In genomic region chr9:120577706-120578405, GRCm38 (mm10) we compare ENCODE assay signal across 8 mouse cellular contexts. TPM values are rescaled to one million over a fixed set of nuclear protein-coding genes. Genes with fewer than 3 reads are reported as not detected.
A peak's percentile ranks its signal among the peaks of the same experiment; 100 is the strongest.
DNase-seq lines count a peak whose midpoint lies in the region; ATAC-seq and TF ChIP-seq lines count a peak whose summit lies in the region.
"Had no signal": no experiment of that assay in that cellular context is flagged by ENCODE, and none has a peak within 500 bp of the region (broad histone marks: within the 10 kb centered on the region; RNA-seq: fewer than 3 reads in every experiment).

No protein-coding gene starts in this region.

- no peak for DNase-seq in forebrain, embryonic 11.5 days (ENCODE audit: low spot score)
- DNase-seq in limb, embryonic 14.5 days (ENCODE audit: low spot score): no peak
- DNase-seq in splenic B cell, adult 2 months (ENCODE audit: low read depth, low spot score): peak; percentile 59
- no peak for DNase-seq in layer of hippocampus, adult 9-10 months (ENCODE audit: low spot score)

- H3K4me3 ChIP-seq in megakaryocyte, embryonic 14.5 days (replicated peaks): peak overlapping the region; percentile 98
- peak overlapping the region; percentile 57 for H3K4me3 ChIP-seq in forebrain, embryonic 11.5 days (ENCODE audit: low read depth, low read length)
- H3K4me3 ChIP-seq in limb, embryonic 14.5 days (replicated peaks; ENCODE audit: low read length): peak overlapping the region; percentile 70

- WGBS in forebrain, embryonic 11.5 days: 58% methylated on average over 12 of the region's 12 CpGs
- 56% methylated on average over 12 of the region's 12 CpGs for WGBS in limb, embryonic 14.5 days

- peak overlapping the region; percentile 80 for H3K4me2 ChIP-seq in forebrain, embryonic 11.5 days (ENCODE audit: low read depth, low read length, severe bottlenecking)
- H3K4me2 ChIP-seq in limb, embryonic 14.5 days (replicated peaks; ENCODE audit: low read depth, low read length, severe bottlenecking): peak overlapping the region; percentile 85

- H3K9me3 ChIP-seq in megakaryocyte, embryonic 14.5 days: no peaks in the 10 kb centered on the region
- H3K9me3 ChIP-seq in forebrain, embryonic 11.5 days (ENCODE audit: control insufficient read depth, low read length): no peaks in the 10 kb centered on the region
- no peaks in the 10 kb centered on the region for H3K9me3 ChIP-seq in limb, embryonic 14.5 days (ENCODE audit: control insufficient read depth, low read length)

- no peak for ATAC-seq in megakaryocyte, adult 5-6 weeks (ENCODE audit: poor library complexity, severe bottlenecking)
- ATAC-seq in forebrain, embryonic 11.5 days (replicated peaks; ENCODE audit: low FRiP score): no peak
- ATAC-seq in limb, embryonic 14.5 days (ENCODE audit: low FRiP score, low read depth): no peak
- no peak; the same call in 1 of the 2 replicates for ATAC-seq in granulocyte monocyte progenitor cell, adult 5-6 weeks (replicated peaks; ENCODE audit: poor library complexity, severe bottlenecking)

- H3K27ac ChIP-seq in forebrain, embryonic 11.5 days (ENCODE audit: low read depth, low read length): no peak overlapping the region
- H3K27ac ChIP-seq in limb, embryonic 14.5 days (replicated peaks; ENCODE audit: low read depth, low read length): peak overlapping the region; percentile 52; the same call in 1 of the 2 replicates

- H3K9ac ChIP-seq in forebrain, embryonic 11.5 days (ENCODE audit: low read length): peak overlapping the region; percentile 71
- peak overlapping the region; percentile 86 for H3K9ac ChIP-seq in limb, embryonic 14.5 days (ENCODE audit: low read depth, low read length, severe bottlenecking)

- H3K36me3 ChIP-seq in megakaryocyte, embryonic 14.5 days (replicated peaks; ENCODE audit: low read length): peaks cover 32% of the 10 kb centered on the region
- peaks cover 27% of the 10 kb centered on the region for H3K36me3 ChIP-seq in forebrain, embryonic 11.5 days (ENCODE audit: control insufficient read depth, insufficient read depth, low read length)
- peaks cover 34% of the 10 kb centered on the region for H3K36me3 ChIP-seq in limb, embryonic 14.5 days (ENCODE audit: control insufficient read depth, insufficient read depth, low read length)
- H3K36me3 ChIP-seq in splenic B cell, adult 2 months (ENCODE audit: control insufficient read depth, insufficient read depth, low read length, poor library complexity, severe bottlenecking): peaks cover 4% of the 10 kb centered on the region

- H3K27me3 ChIP-seq in megakaryocyte, embryonic 14.5 days (replicated peaks): no peaks in the 10 kb centered on the region
- no peaks in the 10 kb centered on the region for H3K27me3 ChIP-seq in forebrain, embryonic 11.5 days (ENCODE audit: control insufficient read depth, insufficient read depth, low read length)
- no peaks in the 10 kb centered on the region for H3K27me3 ChIP-seq in limb, embryonic 14.5 days (ENCODE audit: control insufficient read depth, insufficient read depth, low read length)
- no peaks in the 10 kb centered on the region for H3K27me3 ChIP-seq in splenic B cell, adult 2 months (ENCODE audit: control insufficient read depth, insufficient read depth, low read length, poor library complexity, severe bottlenecking)

- no peak for TF ChIP-seq POLR2A in limb, embryonic 14.5 days (IDR thresholded peaks at IDR 0.05; ENCODE audit: borderline replicate concordance, extremely low read depth, insufficient read depth, insufficient read length)

- peaks cover 75% of the 10 kb centered on the region for H3K4me1 ChIP-seq in megakaryocyte, embryonic 14.5 days
- peaks cover 12% of the 10 kb centered on the region; the same call in 1 of the 2 replicates for H3K4me1 ChIP-seq in forebrain, embryonic 11.5 days (replicated peaks; ENCODE audit: control insufficient read depth, insufficient read depth, low read length)
- H3K4me1 ChIP-seq in limb, embryonic 14.5 days (ENCODE audit: control insufficient read depth, insufficient read depth, low read length): peaks cover 11% of the 10 kb centered on the region; the same call in 1 of the 2 replicates

RNA-seq across cellular contexts. Expression of gene Rpl14, which starts 6.6 kb away (rescaled TPM):
- 714 and 1,504 TPM in 2 replicates for polyA plus RNA-seq in megakaryocyte, embryonic 14.5 days (2012; ENCODE audit: insufficient read depth, low replicate concordance)
- 936 and 951 TPM in 2 replicates for total RNA-seq in megakaryocyte, adult 5-6 weeks (2015)
- 1,220 and 1,324 TPM in 2 replicates for total RNA-seq in megakaryocyte, adult 5-6 weeks (2017)
- 772 and 838 TPM in 2 replicates for polyA plus RNA-seq in forebrain, embryonic 11.5 days (2014; fragmentation: Nextera tagmentation; extraction: Ambion mirVana)
- 604 and 1,322 TPM in 2 replicates for polyA plus RNA-seq in limb, embryonic 14.5 days (2012; rRNA removed)
- 1,098 and 1,112 TPM in 2 replicates for polyA plus RNA-seq in limb, embryonic 14.5 days (2014; fragmentation: Nextera tagmentation; extraction: Ambion mirVana)
- 1,591 and 1,842 TPM in 2 replicates for total RNA-seq in granulocyte monocyte progenitor cell, adult 5-6 weeks (2014; fragmentation: Nextera tagmentation)
- 1,837 and 2,050 TPM in 2 replicates for total RNA-seq in granulocyte monocyte progenitor cell, adult 5-6 weeks (2017)

RNA-seq across cellular contexts. Expression of gene Entpd3, which starts 38.2 kb away (rescaled TPM):
- polyA plus RNA-seq in megakaryocyte, embryonic 14.5 days (2012; ENCODE audit: insufficient read depth, low replicate concordance): not detected in 2 replicates
- total RNA-seq in megakaryocyte, adult 5-6 weeks (2015): 0.11 and 0.21 TPM in 2 replicates
- 0.04 TPM in 1 of 2 replicates, not detected in the other for total RNA-seq in megakaryocyte, adult 5-6 weeks (2017)
- polyA plus RNA-seq in forebrain, embryonic 11.5 days (2014; fragmentation: Nextera tagmentation; extraction: Ambion mirVana): 0.32 TPM in 1 of 2 replicates, not detected in the other
- 4.5 and 4.9 TPM in 2 replicates for polyA plus RNA-seq in limb, embryonic 14.5 days (2012; rRNA removed)
- polyA plus RNA-seq in limb, embryonic 14.5 days (2014; fragmentation: Nextera tagmentation; extraction: Ambion mirVana): 2.2 and 2.4 TPM in 2 replicates
- total RNA-seq in granulocyte monocyte progenitor cell, adult 5-6 weeks (2014; fragmentation: Nextera tagmentation): not detected in 2 replicates
- total RNA-seq in granulocyte monocyte progenitor cell, adult 5-6 weeks (2017): not detected in 2 replicates
- total RNA-seq: common myeloid progenitor, adult 5-6 weeks had no signal
